Mouse (Mus musculus) frontal cortex, postnatal 10 days (tissue): ENCODE measurements around the gene Fam241b.
"Not testable (repeated sequence)": the region's sequence is repeated elsewhere in the genome, so short reads cannot be mapped to it uniquely, and the experiment has no call there.

ENCODE experiments used
- DNase-seq, 2 experiments: peaks; one replicate each; pipeline ENCODE4 v3.0.0; 2022; ENCODE audit warnings: low spot score in 2 of 2, mixed read lengths in 1 of 2

Gene Fam241b

DNA sequence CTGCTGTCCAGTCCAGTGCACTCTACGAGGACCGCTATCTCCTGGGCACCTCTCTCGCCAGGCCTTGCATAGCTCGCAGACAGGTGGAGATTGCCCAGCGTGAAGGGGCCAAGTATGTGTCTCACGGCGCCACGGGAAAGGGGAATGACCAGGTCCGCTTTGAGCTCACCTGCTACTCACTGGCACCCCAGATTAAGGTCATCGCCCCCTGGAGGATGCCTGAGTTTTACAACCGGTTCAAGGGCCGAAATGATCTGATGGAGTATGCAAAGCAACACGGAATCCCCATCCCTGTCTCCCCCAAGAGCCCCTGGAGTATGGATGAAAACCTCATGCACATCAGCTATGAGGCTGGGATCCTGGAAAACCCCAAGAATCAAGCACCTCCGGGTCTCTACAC is 72.4 kb downstream of the Fam241b start:
- DNase-seq = not testable (repeated sequence)

DNA sequence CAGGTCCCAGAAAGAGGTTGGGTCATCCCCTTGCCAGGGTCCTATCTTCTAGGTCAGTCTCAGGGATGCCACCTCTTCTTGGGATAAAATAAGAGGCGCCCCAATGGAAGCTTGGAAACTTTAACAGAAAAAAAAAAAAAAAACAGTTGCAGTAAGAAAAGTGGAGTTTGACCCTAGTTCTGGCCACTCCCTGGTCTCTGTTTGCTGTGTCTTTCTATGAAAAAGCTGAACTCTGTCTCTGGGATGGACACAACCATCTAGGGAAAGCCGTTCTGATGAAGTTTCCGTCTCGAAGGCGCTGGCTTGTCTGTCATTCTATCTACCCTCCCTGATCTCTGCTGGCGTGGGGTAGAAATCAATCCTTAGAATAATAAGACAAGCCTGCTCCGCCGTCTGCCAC is 73.1 kb downstream of the Fam241b start:
- DNase-seq = no peak

DNA sequence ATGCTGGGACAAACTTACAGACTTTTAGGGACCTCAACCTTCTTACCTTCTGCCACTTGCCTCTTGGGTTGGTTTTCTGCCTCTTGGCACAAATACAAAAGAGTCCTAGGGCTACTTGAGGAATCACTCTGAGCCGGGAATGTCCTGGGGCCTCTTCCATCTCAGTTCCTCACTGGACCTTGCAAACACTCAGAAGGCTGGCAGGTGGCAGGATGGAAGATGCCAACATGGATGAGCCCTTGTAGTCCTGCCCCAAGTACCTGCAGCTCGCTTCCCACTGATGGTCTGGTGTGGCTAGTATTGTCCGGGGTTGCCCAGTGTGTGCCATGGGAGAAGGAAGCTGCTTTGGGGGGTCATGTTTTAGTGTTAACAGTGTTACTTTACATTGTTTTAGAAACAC is 73.8 kb downstream of the Fam241b start:
- no peak for DNase-seq

DNA sequence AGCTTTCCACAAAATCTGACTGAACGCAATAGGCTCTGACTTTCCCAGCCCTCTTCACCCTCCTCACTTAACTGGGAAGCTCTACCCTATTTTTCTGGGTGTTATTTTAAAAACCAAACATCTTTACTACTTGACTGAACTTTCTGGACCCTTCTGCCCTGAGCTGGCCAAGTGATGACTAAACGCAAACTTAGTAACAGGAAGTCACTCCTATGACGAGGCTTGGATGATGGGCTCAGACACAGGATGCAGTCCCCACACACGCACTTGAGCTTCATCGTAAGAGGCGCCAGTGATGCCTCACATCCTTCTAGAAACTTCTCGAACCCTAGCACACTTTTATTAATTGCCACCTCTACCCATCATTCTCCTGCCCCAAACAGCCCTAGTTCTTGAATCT is 74.3 kb downstream of the Fam241b start:
- DNase-seq = no peak

DNA sequence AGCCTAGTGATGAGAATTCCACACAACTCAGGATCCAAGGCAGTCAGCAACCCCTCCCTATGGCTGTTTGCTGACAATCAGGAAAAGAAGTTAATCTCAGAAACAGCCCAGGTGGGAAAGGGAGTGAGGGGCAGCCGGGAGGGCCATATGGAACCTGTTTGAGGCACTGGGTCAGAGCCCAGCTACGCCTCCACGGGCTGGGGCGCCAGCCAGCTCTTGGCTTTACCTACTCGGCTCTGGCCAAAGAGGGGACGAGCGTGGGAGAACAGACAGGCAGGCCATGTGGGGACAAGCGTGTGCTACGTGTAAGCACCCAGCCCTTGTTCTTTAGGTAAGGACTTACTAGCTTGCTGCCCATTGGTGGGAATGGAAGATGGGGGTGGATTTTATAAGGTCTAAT is 75.2 kb downstream of the Fam241b start:
- no peak for DNase-seq

DNA sequence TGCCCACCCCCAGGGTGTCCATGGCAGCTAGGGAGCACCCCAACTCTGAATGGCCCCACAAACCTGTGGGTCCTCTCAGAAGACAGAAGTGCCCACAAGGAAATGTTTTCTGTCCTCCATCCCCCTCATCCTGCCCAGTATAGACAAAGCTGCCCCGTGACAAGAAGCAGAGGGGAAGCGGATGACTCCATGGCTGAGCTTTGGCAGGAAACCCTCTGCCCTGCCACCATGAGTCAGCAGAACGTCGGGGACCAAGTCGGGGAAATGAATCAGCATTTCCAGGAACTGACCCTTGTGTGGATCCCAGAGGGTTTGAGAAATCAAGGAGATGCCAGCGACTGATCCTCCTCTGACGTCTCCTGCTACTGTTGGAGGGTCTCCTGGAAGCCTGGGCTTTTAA is 77.5 kb downstream of the Fam241b start:
- DNase-seq = no peak

DNA sequence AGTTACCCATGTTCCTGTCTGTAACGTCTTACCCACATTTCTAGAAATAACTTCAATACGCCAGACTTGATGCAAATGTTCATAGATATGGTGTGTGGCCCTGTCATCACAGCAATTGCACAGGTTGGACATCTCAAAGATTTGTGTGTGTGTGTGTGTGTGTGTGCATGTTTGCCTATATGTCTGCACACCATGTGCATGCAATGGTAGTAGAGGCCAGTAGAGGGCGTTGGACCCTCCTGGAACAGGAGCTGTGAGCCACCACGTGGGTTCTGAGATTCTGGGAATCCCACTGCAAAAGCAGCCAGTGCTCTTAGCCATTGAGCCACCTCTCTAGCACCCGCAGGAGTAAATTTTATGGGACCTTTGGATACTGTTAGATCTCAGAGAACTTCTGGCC is 80.9 kb downstream of the Fam241b start:
- DNase-seq = no peak

DNA sequence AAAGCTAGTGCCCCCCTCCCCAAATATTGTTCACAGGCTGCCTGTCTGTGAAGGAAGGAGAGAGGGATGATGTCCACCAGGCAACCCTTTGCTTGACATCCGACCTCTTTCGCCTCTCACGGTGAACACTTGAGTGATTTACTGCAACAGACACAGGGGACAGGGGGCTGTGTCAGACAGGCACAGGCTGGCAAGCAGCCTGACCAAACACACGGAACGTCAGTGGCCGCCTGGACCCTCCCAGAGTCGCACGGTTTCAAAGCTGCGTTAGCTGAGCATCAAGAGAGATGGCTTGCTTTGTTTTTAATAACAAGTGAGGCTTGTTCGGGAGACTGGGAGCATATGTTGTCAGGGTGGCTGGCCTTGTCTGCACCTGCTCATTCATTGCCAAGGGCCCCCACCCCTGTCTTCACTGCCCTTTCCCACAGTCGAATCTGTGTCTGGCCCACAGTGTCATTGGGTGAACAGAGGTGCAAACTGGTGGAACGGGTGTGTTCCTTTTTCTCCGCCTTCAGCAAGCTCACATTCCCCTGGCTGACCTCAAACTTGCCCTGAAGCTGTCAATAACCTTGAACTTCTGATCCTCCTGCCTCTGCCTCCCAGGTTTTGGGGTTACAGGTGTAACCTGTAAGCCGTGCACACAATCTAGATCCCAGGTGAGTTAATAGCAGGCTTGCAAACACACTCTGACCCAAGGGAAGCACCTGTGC is 82.6 kb downstream of the Fam241b start:
- no peak for DNase-seq

DNA sequence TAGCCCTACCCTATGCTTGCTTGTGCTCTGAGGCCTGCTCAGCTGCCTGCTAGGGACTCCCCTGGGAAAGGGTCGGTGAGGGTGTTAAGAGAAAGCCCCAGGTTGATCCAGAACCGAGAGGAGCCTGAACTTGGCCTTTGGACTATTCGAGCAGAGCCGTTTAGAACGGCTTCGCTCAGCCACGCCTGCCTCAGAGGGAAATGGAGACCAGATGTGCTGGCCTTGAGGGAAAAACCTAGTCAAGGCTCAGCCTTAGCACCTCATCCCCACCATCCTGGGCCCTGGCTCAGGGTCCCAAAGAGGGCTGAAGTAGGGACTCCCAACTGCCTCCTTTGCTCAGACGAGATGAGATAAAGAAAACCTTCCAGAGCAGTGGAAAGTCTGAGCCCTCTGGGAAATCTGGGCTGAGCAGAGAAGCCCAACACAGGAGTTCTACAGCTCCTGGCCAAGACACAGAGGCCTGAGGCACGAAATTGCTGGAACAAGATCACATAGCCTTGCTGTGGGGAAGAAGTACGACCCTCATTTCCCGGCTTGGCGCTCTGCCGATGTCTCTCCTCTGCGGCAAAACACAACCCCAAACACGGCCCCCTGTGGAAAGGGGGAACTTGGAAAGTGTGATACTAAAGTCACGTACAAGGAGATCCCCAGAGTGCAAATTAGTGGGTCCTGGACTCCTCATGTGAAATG is 83.4 kb downstream of the Fam241b start:
- DNase-seq = no peak

DNA sequence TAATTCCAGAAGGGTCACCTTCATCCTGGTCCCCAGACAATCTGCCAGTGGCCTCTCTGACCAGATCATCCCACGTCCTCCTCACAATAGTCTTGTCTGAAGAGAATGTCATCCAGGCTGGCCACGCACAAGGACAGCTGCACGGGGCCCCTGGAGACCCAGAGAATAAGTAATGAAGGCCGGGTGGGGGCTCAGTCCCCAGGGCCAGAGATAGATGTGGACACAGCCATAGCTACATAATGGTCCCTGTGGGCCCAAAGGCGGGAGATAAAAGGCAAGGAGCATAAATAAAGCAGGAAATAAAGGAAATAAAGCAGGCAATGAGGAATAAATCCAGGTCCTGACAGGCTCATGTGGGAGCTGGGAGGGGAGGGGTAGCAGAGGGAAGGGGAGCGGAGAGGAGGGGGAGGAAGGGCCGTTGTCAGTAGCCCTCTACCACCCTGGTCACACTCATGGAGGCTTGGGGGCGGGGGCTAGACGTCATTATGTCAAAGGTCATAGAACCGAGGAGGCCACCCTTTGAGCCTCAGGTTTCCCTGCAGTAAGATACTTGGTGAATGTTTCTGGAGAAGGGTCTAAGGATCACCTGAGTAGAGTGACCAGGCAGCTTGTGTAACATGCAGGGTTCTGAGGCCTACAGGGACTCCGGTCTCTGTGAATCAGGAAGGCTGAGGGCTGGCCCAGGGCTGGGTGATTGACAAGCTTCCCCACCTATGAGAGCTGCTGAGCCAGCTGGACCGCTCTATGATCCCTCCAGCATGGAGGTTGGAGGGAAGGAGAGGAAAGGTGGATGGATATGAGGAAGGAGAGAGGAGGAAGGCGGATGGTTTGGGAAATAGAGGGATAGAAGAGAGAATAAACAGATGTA is 85.0 kb downstream of the Fam241b start:
- DNase-seq = no peak
